Mouse (Mus musculus): ENCODE results near the gene Asns. TPM values are rescaled to one million over a fixed set of nuclear protein-coding genes. Genes with fewer than 3 reads are reported as not detected.
A peak's percentile ranks its signal among the peaks of the same experiment; 100 is the strongest.

The Asns gene
- polyA plus RNA-seq (2012; ENCODE audit: insufficient read depth, insufficient read length, missing spikeins) = 9.3 and 9.6 TPM in 2 replicates

GRCm38 (mm10) chr6:7692884-7693585, at the start of gene Asns:
Gene Asns, minus strand, starts transcription at chr6:7693254.
- peaks cover 11% of the 10 kb centered on the region for H3K4me1 ChIP-seq (ENCODE audit: control insufficient read depth, insufficient read depth, low read length)
- H3K27ac ChIP-seq (ENCODE audit: insufficient read depth, low read depth, low read length) = no peak within 1 kb of the TSS
- H3K4me3 ChIP-seq (ENCODE audit: insufficient read depth, low read length) = peak within 1 kb of the TSS; percentile 84
- no peak for TF ChIP-seq CTCF (IDR thresholded peaks at IDR 0.05; ENCODE audit: low read depth, low read length)

GRCm38 (mm10) chr6:7741721-7742120, 48.7 kb upstream of the Asns start:
- no peak for TF ChIP-seq CTCF (IDR thresholded peaks at IDR 0.05; ENCODE audit: low read depth, low read length)
- TF ChIP-seq POLR2A (IDR thresholded peaks at IDR 0.05; ENCODE audit: borderline replicate concordance, low read depth, low read length) = no peak
- Histone ChIP-seq H3K4me1 (ENCODE audit: control insufficient read depth, insufficient read depth, low read length) (peaks cover 10% of the 10 kb centered on the region), H3K27ac (ENCODE audit: insufficient read depth, low read depth, low read length) (no peak overlapping the region), H3K4me3 (ENCODE audit: insufficient read depth, low read length) (no peak overlapping the region)

DNA sequence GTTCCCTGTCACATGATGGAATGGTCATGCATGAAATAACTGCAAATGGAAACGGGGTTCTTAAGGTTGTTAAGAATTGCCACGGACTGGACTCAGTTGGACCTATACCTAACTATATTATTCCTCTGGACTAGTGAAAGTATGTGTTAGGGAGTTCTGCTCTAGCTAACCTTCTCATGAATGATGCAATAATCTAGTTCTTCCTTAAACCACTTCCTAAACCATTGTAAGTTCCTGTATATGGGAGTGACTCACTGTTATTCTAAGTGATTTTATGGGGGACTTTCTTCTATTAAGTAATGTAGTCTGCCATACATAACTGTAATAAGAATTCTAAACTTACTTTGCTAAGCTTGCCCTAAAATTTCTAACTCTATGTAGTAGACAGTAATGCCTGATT, 44.8 kb upstream of the Asns start:
- no peak overlapping the region for H3K4me3 ChIP-seq (ENCODE audit: insufficient read depth, low read length)
- peaks cover 13% of the 10 kb centered on the region for H3K4me1 ChIP-seq (ENCODE audit: control insufficient read depth, insufficient read depth, low read length)
- no peak overlapping the region for H3K27ac ChIP-seq (ENCODE audit: insufficient read depth, low read depth, low read length)
- no peak for TF ChIP-seq POLR2A (IDR thresholded peaks at IDR 0.05; ENCODE audit: borderline replicate concordance, low read depth, low read length)
- no peak for TF ChIP-seq CTCF (IDR thresholded peaks at IDR 0.05; ENCODE audit: low read depth, low read length)

DNA sequence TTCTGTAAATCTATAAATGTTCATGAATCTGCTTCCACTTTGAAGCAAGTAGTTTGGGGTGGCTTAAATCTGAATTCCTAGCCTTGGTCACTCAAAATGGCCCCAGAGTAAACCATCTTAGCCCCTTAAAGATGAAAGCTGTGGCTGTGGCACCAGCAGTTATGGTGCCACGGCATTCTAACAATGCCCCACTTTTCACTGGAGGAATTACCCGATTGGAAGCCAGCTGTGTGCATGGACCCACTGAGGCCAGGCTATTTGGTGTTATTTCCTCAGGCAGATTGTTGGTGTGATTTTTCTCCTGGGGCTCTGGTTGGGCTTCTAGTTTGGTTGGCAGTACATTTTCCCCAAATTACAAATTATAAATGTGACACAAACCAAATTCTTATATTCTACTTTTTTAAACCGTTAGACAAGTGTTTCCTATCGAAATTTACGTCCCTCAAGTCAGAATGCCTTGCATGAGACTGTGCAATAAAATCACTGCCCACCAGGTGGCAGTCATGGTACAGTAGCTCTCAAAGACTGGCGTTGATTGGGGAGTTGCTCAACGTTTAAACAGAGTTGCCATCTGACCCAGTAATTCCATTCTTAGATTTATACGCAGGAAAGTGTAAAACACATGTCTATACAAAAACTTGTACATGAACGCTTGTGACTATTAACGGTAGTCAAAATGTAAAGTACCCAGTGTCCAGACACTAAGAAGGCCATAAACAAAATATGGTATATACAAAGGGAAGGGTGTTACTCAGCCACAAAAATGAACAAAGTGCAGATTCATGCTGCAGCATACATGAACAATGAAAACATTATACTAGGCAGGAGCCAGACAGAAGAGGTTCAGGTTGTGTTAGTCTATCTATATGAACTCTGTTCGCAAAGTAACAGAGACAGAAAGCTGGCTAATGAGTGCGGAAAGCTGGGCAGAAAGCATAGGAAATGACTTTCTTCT, 40.0 kb upstream of the Asns start:
- TF ChIP-seq POLR2A (IDR thresholded peaks at IDR 0.05; ENCODE audit: borderline replicate concordance, low read depth, low read length) (no peak), CTCF (IDR thresholded peaks at IDR 0.05; ENCODE audit: low read depth, low read length) (no peak)
- Histone ChIP-seq H3K4me3 (ENCODE audit: insufficient read depth, low read length) (no peak overlapping the region), H3K4me1 (ENCODE audit: control insufficient read depth, insufficient read depth, low read length) (peaks cover 7% of the 10 kb centered on the region), H3K27ac (ENCODE audit: insufficient read depth, low read depth, low read length) (no peak overlapping the region)

DNA sequence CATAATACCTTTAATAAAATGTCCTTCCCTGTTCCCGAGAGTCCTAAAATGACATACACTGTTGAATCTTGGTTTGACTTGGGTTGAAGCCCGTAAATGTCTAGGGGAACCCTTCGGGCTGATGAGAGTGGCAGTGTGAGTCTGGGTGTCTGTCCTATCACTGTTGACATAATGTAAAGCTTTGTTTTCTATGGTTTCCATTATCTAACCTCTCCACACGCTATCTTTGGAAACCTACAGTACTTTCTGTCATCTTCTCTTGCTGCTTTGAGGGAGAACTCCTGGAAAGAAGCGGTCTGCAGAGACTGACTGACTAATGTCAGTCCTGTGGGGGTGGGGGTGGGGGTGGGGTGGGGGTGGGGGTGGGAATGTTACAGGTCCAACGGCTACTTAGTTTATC, 39.0 kb upstream of the Asns start:
- Histone ChIP-seq H3K4me3 (ENCODE audit: insufficient read depth, low read length) (no peak overlapping the region), H3K4me1 (ENCODE audit: control insufficient read depth, insufficient read depth, low read length) (peaks cover 4% of the 10 kb centered on the region; the same call in 1 of the 2 replicates), H3K27ac (ENCODE audit: insufficient read depth, low read depth, low read length) (no peak overlapping the region)
- no peak for TF ChIP-seq POLR2A (IDR thresholded peaks at IDR 0.05; ENCODE audit: borderline replicate concordance, low read depth, low read length)

GRCm38 (mm10) chr6:7729128-7729527, 36.1 kb upstream of the Asns start:
- TF ChIP-seq CTCF (IDR thresholded peaks at IDR 0.05; ENCODE audit: low read depth, low read length) (no peak), POLR2A (IDR thresholded peaks at IDR 0.05; ENCODE audit: borderline replicate concordance, low read depth, low read length) (no peak)
- Histone ChIP-seq H3K4me1 (ENCODE audit: control insufficient read depth, insufficient read depth, low read length) (peaks cover 4% of the 10 kb centered on the region; the same call in 1 of the 2 replicates), H3K27ac (ENCODE audit: insufficient read depth, low read depth, low read length) (no peak overlapping the region), H3K4me3 (ENCODE audit: insufficient read depth, low read length) (no peak overlapping the region)

DNA sequence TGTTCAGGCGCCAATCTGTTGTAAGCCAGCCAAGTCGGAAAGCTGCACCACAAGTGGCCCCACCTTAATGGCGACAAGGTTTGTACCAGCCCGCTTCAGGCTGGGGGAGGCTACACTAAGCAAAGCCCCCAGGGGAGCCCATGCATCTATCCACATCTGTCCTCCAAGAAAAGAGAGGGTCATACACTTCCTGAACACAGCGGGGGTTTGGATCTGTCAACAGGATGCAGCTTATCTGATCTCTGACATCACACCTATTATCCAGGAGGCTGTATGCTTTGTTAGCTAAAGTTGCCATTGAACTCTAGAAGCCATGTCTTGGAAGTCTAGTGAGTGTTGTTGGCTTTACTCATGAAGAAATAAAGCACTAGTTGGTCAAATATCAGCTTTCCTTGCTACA, 35.2 kb upstream of the Asns start:
- no peak for TF ChIP-seq POLR2A (IDR thresholded peaks at IDR 0.05; ENCODE audit: borderline replicate concordance, low read depth, low read length)
- no peak for TF ChIP-seq CTCF (IDR thresholded peaks at IDR 0.05; ENCODE audit: low read depth, low read length)

GRCm38 (mm10) chr6:7716236-7716635, 23.2 kb upstream of the Asns start:
- no peak overlapping the region for H3K27ac ChIP-seq (ENCODE audit: insufficient read depth, low read depth, low read length)
- H3K4me1 ChIP-seq (ENCODE audit: control insufficient read depth, insufficient read depth, low read length) = no peaks in the 10 kb centered on the region
- H3K4me3 ChIP-seq (ENCODE audit: insufficient read depth, low read length) = no peak overlapping the region
- no peak for TF ChIP-seq POLR2A (IDR thresholded peaks at IDR 0.05; ENCODE audit: borderline replicate concordance, low read depth, low read length)
- no peak for TF ChIP-seq CTCF (IDR thresholded peaks at IDR 0.05; ENCODE audit: low read depth, low read length)

More for the DNA sequence above, 35.2 kb upstream of the Asns start:
- Histone ChIP-seq H3K4me1 (ENCODE audit: control insufficient read depth, insufficient read depth, low read length) (no peaks in the 10 kb centered on the region), H3K4me3 (ENCODE audit: insufficient read depth, low read length) (no peak overlapping the region), H3K27ac (ENCODE audit: insufficient read depth, low read depth, low read length) (no peak overlapping the region)

GRCm38 (mm10) chr6:7714230-7714629, 21.2 kb upstream of the Asns start:
- TF ChIP-seq POLR2A (IDR thresholded peaks at IDR 0.05; ENCODE audit: borderline replicate concordance, low read depth, low read length) = no peak
- no peak for TF ChIP-seq CTCF (IDR thresholded peaks at IDR 0.05; ENCODE audit: low read depth, low read length)
- no peak overlapping the region for H3K27ac ChIP-seq (ENCODE audit: insufficient read depth, low read depth, low read length)
- no peak overlapping the region for H3K4me3 ChIP-seq (ENCODE audit: insufficient read depth, low read length)
- no peaks in the 10 kb centered on the region for H3K4me1 ChIP-seq (ENCODE audit: control insufficient read depth, insufficient read depth, low read length)

DNA sequence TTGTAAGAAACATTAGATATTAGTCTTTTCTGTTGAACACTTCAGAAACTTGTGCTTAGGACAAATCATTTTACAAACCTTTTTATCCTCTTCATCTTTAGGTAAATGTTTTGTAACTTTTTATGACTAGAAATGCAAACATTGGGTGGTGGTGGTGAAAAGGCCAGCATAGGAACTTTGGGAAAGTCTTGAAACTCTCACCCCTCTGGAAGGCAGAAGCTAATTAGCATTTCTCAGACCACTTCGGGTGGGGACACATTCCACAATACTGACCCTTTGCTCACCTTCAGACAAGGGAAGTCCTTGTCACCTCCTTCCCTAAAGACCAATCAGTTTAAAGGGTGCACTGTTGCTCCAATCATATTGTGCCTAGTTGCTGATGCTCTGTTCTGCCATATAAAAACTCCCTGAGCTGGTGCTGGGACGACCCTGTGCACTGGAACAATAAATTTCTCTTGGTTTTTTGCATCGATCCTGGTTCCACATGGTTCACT, 18.8 kb upstream of the Asns start:
- Histone ChIP-seq H3K4me3 (ENCODE audit: insufficient read depth, low read length) (no peak overlapping the region), H3K4me1 (ENCODE audit: control insufficient read depth, insufficient read depth, low read length) (0 out of 2 replicates have a peak, but pooled peaks cover 2% of the 10 kb centered on the region), H3K27ac (ENCODE audit: insufficient read depth, low read depth, low read length) (no peak overlapping the region)
- no peak for TF ChIP-seq POLR2A (IDR thresholded peaks at IDR 0.05; ENCODE audit: borderline replicate concordance, low read depth, low read length)
- TF ChIP-seq CTCF (IDR thresholded peaks at IDR 0.05; ENCODE audit: low read depth, low read length) = no peak
